Mouse (Mus musculus) large intestine, adult 2 months (tissue): ENCODE results near the gene Gm10803. TPM values are rescaled to one million over a fixed set of nuclear protein-coding genes. Genes with fewer than 3 reads are reported as not detected.
"Not testable (repeated sequence)": the region's sequence is repeated elsewhere in the genome, so short reads cannot be mapped to it uniquely, and the experiment has no call there.

ENCODE experiments used
- DNase-seq: peaks from one replicate; pipeline ENCODE4 v3.0.0-alpha.2; 2012; ENCODE audit warnings: low read depth, low spot score
- WGBS: fragments of 180-500 bp; shearing (Covaris S2); methylation state at CpG from one replicate; pipeline ENCODE4 v1.1.7; 2018; 5-methylcytosine and 5-hydroxymethylcytosine counted together
- polyA plus RNA-seq: library from polyadenylated mRNA; depleted of rRNA; stranded (reverse); fragments of >200 nt; gene quantifications from 2 replicates; pipeline ENCODE4 v1.2.3, GENCODE M21; 2012; rRNA removed

The Gm10803 gene
- not detected in 2 replicates for polyA plus RNA-seq

- WGBS, result 84% methylated on average over 2 of the region's 2 CpGs
- not testable (repeated sequence) for DNase-seq
Measured at GRCm38 (mm10) chr2:93560268-93560667, at the start of gene Gm10803. Gm10803 (plus strand) TSS chr2:93560568.

- WGBS, result 91% methylated on average over 1 of the region's 1 CpGs
- DNase-seq, result no peak
Measured at GRCm38 (mm10) chr2:93510839-93511238, 49.5 kb upstream of the Gm10803 start.

DNA sequence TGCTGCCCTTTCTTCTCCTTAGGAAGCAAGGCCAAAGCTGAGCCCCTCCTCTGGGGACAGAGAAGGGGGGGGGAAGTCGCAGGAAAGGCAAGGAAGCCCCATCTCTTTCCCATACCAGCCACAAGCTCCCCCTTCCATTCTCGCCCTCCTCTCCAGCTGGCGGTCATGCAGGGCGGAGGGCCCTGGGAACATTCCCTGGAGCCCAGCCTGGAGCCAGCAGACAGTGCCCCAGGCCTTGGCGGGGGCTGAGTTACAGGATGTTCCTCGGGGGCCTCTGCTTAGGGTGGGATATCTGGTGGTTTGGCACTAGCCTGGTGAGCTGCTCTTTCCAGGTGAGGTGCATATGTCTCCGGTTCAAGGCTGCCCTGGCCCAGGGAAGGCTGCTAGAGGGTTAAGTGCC is 48.2 kb upstream of the Gm10803 start:
- no peak for DNase-seq
- 67% methylated on average over 7 of the region's 7 CpGs for WGBS

GRCm38 (mm10) chr2:93515246-93515645 is 45.1 kb upstream of the Gm10803 start:
- WGBS, result 68% methylated on average over 4 of the region's 4 CpGs
- no peak for DNase-seq

GRCm38 (mm10) chr2:93521042-93521441 is 39.3 kb upstream of the Gm10803 start:
- 56% methylated on average over 4 of the region's 4 CpGs for WGBS
- DNase-seq, result no peak

GRCm38 (mm10) chr2:93521571-93521970 is 38.8 kb upstream of the Gm10803 start:
- no peak for DNase-seq
- 61% methylated on average over 6 of the region's 6 CpGs for WGBS

DNA sequence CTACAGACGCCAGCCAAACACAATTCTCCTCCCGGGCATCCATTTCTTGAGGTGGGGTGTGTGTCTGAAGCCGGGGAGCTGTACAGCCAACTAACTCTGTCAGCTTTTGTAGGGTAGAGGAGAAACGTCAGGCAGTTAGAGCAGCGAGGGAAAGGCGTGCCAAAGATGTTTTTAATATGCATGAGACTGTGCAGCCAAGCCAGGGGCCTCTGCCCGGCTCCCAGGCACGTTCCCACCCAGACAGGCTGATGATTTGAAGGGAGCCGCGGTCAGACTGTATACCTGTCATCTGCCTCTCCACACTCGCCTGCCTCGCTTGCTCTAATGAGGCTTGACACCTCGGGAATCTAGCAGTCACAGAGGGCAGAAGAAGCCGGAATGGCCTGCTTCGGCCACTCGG is 38.4 kb upstream of the Gm10803 start:
- DNase-seq, result no peak
- WGBS, result 47% methylated on average over 16 of the region's 16 CpGs

DNA sequence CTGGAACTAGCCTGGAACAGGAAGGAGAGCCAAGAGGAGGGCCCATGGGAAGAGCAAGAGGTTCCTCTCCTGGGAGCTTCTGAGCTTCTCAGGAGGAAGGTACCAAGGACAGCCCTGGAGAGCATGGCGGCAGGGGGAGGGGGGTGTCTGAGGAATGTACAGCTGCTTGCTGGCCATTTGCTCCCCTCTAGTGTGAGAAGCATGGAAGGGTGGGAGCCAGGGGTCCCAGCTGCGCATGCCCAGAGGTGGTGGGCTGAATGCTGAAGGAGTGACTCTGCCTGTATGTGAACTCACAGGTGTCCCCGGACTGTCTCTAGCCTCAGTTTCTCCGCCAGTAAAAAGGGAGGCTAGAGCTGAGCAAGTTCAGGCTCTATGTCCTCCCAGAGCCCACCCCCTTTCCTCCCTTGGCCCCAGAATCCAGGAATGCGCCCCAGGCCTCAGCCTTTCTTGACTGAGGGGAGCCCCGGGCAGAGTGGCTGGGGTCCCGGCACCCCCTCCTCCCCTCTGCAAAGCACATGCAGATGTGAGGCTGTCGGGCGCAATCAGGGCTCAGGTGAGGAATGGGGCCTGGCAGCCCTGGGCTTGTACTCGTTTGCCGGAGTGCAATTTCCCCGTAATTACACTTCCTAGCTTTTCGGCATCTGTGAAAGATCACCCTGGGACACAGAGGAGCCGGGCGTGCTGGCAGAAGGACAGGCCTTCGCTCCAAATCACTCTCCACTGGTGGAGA is 35.2 kb upstream of the Gm10803 start:
- no peak for DNase-seq
- WGBS, result 64% methylated on average over 16 of the region's 16 CpGs

- no peak for DNase-seq
- WGBS, result 53% methylated on average over 4 of the region's 4 CpGs
Measured at GRCm38 (mm10) chr2:93529602-93530001, 30.8 kb upstream of the Gm10803 start.

DNA sequence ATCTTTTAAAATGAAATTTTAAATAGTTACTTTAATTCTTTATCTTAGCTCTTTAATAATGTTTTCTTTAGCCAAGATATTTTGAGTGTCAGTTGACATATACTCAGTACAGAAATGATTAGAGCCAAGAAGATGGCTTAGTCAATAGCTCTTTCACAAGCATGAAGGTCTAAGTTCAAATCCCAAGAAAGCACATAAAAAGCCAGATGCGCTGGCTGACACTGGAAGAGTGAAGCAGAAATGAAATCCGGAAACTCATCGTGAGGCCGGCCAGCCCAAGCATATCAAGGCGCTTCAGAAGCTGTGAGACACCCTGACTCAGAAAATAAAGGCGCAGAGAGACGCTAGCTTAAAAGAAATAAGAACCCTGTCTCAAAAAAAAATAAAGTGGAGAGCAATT is 26.5 kb upstream of the Gm10803 start:
- 92% methylated on average over 7 of the region's 7 CpGs for WGBS

GRCm38 (mm10) chr2:93537385-93537967 is 22.9 kb upstream of the Gm10803 start:
- WGBS, result 45% methylated on average over 3 of the region's 3 CpGs
- DNase-seq, result no peak

More for the DNA sequence above, 26.5 kb upstream of the Gm10803 start:
- DNase-seq, result no peak

- WGBS, result 31% methylated on average over 6 of the region's 6 CpGs
- no peak for DNase-seq
Measured at GRCm38 (mm10) chr2:93538140-93538539, 22.2 kb upstream of the Gm10803 start.

DNA sequence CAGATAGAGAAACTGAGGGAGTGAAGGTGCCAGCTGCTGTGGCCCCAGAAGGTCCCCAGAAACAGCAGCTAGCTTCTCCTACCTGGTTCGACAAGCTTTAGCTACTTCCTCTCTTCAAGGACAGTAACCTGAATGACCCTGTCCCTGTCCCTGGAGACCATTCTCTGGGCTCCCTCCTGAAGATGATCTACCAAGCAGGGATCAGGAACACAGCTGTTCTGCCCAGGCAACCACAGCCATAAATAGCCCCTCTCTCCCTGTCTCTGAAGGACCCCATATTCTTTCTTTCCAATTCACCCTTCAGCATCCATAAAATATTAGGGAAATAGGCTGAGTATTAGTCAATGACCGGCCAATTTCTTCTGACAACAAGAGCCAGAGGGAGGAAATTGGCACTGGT is 18.6 kb upstream of the Gm10803 start:
- 72% methylated on average over 2 of the region's 2 CpGs for WGBS
- DNase-seq, result no peak

DNA sequence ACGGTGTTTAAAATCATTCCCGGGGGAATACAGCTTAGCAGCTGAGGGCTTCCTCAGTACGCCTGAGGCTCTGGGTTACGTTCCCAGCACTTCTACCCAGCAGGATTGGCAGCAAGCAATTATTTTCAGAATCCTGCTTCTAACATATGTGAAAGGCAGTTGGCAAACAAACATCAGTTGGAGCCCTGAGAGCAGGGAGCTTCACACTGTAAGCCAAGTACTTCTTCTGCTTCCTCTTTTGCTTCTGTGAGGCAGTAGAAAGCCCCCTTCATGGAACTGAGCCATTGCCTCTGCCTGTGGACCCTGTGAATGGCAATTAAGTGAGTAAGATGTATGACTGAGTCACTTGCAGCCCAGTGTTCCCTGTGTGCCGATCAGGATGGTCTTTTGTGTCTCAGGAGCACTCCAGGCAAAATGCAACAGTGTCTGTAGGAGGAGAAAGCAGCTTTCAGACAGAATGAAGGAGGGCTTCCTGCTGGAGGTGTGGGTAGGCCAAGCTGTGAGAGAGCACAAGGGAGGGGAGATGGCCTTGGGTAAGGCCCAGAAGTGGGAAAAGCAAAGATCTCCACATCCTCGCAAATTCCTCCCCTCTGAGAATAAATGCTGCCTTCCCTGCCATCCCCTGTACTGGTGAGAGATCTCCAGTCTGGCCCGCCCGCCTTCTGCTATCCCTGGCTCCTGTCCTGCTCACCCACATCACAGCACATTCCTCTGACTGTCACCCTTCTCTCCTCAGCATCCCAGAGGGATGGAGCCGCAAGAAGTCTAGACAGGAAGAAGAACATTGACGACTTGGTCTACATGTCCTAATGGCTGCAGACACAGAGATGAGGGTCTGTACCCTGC is 7.5 kb upstream of the Gm10803 start:
- no peak for DNase-seq
- 70% methylated on average over 10 of the region's 10 CpGs for WGBS

- DNase-seq, result no peak
- 70% methylated on average over 5 of the region's 5 CpGs for WGBS
Measured at GRCm38 (mm10) chr2:93553905-93554304, 6.5 kb upstream of the Gm10803 start.

GRCm38 (mm10) chr2:93565647-93566046 is 5.3 kb downstream of the Gm10803 start:
- no peak for DNase-seq
- 56% methylated on average over 6 of the region's 6 CpGs for WGBS

DNA sequence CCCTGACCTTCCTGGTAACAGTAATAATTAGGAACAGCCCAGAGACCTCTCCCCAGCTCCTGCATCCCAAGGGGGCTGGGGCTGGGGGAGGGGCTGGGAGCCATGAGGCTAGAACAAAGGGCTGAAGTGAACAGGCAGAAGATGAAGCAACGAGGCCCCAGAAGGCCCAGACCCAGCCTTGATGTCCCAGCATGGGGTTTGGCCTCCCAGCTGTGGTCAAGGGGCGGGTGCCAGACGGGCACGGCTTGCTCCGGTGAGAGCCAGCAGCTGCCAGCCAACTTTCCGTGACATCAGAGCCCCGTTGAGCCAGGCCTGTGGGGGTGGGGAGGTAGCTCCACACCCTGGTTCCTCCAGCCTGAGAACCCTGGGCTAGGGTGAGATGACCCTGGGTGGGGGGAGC is 7.3 kb downstream of the Gm10803 start:
- WGBS, result 19% methylated on average over 7 of the region's 7 CpGs
- no peak for DNase-seq

DNA sequence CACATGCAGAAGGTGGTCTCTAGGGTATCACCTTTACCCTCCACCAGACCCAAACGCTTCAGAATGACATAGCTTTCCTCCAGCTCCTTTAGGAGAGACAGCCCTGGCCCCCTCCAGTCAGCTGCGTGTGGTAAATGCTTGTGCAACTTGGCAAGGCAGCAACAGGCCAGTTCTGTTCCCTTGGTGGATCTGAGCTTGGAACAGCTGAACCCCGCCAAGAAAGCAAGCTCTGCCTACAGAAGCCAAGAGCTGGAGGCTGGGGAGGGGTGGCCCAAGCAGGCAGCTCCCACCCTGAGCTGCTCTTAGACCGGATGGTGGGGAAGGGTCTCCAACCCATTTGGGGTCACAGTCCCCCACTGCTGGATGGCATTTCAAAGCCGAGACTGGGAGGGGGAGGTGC is 12.2 kb downstream of the Gm10803 start:
- no peak for DNase-seq
- WGBS, result 68% methylated on average over 5 of the region's 5 CpGs

GRCm38 (mm10) chr2:93581271-93581670 is 20.9 kb downstream of the Gm10803 start:
- no peak for DNase-seq
- WGBS, result 37% methylated on average over 3 of the region's 3 CpGs

- 48% methylated on average over 1 of the region's 1 CpGs for WGBS
- no peak for DNase-seq
Measured at GRCm38 (mm10) chr2:93585821-93586220, 25.5 kb downstream of the Gm10803 start.

DNA sequence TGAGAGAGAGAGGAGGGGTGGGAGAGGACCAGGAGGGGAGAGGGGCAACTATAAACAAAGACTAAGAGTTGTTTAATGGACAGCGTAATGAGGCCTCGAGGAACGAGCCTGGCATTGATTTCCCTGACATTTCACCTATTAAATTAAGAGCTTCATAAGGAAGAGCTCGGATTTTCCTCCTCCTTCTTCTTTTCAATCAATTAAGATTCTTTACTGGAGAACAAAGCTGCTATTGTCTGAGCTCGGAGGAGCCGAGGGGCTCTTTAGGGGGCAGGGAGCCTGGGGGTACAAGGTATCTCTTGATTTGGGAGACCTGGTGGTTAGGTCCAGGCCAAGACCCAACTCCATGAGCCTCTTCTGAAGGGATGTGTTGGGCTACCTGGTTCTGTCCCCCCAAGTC is 27.1 kb downstream of the Gm10803 start:
- no peak for DNase-seq
- 37% methylated on average over 6 of the region's 6 CpGs for WGBS
